Mouse (Mus musculus) heart, postnatal 0 days (tissue): ENCODE measurements around the gene Slc26a9.

Experiments
- CTCF ChIP-seq: IDR thresholded peaks from 2 replicates; pipeline ENCODE4 v1.5.1; 2016; ENCODE audit warnings: antibody characterized with exemption, control low read depth, low read depth
- EP300 ChIP-seq: IDR thresholded peaks from 2 replicates; pipeline ENCODE4 v1.6.1; 2016; ENCODE audit warnings: antibody characterized with exemption, low read depth

DNA sequence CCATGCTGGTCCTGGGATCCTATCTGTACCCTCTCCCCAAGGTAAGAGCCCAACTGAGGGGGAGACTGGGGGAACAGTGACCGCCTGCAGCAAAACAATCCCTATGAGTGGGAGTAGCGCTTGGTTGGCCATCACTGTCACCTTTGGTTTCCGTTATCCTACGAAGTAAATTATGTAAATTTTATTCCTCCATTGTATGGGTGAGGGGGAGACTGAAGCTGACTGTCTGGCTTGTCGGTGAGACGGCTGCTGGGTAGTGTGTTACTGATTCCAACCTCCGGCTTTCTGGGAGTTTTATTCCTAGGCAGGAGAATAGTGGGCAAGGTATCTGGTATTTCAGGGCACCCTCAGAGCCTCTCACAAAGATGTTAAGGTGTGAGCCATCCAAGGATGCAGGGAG is 15.0 kb downstream of the Slc26a9 start:
- no peak for TF ChIP-seq CTCF
- no peak for TF ChIP-seq EP300
